Mouse (Mus musculus): ENCODE data around the gene Hoxa9.

- TF ChIP-seq CTCF (IDR thresholded peaks at IDR 0.05; ENCODE audit: insufficient read depth, low read depth, low read length): no peak
- TF ChIP-seq POLR2A (IDR thresholded peaks at IDR 0.05; ENCODE audit: insufficient read depth, low read depth, low read length): no peak
Observed at GRCm38 (mm10) chr6:52259811-52260261, 28.9 kb upstream of the Hoxa9 start.

Measured in olfactory bulb, adult 2 months (tissue).